Mouse (Mus musculus) megakaryocyte, adult 5-6 weeks (primary cell): ENCODE measurements around the gene Mroh2a. TPM values are rescaled to one million over a fixed set of nuclear protein-coding genes. Genes with fewer than 3 reads are reported as not detected.

ENCODE experiments used
- ATAC-seq: 2 replicates; pipeline ENCODE4 v1.8.0; 2016; ENCODE audit warnings: mild to moderate bottlenecking, inconsistent platforms; ENCODE audit not compliant: poor library complexity, severe bottlenecking
- total RNA-seq, 2 experiments: library from RNA; stranded (forward) in 1 of 2; stranded (reverse) in 1 of 2; fragments of 153-499, 151-499 nt in 1 of 2; fragments of 221-1000, 200-1000 nt in 1 of 2; gene quantifications; 2 replicates each; pipeline versions ENCODE4 v1.2.3 to v1.2.4; 2015 to 2017

Mroh2a gene
- total RNA-seq, 2 experiments from 2014 or later = 0.37 to 0.47 TPM

GRCm38 (mm10) chr1:88258361-88258760, 31.6 kb downstream of the Mroh2a start:
- no peak for ATAC-seq

- no peak for ATAC-seq
Observed at GRCm38 (mm10) chr1:88258881-88259642, 32.3 kb downstream of the Mroh2a start.

GRCm38 (mm10) chr1:88259643-88260024, 32.8 kb downstream of the Mroh2a start:
- no peak for ATAC-seq

- ATAC-seq = peak; percentile 22
Observed at GRCm38 (mm10) chr1:88260114-88260513, 33.3 kb downstream of the Mroh2a start.

GRCm38 (mm10) chr1:88260604-88261377, 34.0 kb downstream of the Mroh2a start:
- ATAC-seq = peak; percentile 48

- ATAC-seq = no peak
Observed at GRCm38 (mm10) chr1:88261706-88262105, 34.9 kb downstream of the Mroh2a start.

GRCm38 (mm10) chr1:88262255-88262654, 35.5 kb downstream of the Mroh2a start:
- 0 out of 2 replicates have a peak, but pooled peaks have one; percentile 2 for ATAC-seq

- no peak for ATAC-seq
Observed at GRCm38 (mm10) chr1:88262961-88263360, 36.2 kb downstream of the Mroh2a start.

GRCm38 (mm10) chr1:88263778-88264177, 37.0 kb downstream of the Mroh2a start:
- no peak for ATAC-seq

GRCm38 (mm10) chr1:88264237-88264868, 37.6 kb downstream of the Mroh2a start:
- ATAC-seq = no peak

- no peak for ATAC-seq
Observed at GRCm38 (mm10) chr1:88264869-88265240, 38.1 kb downstream of the Mroh2a start.

GRCm38 (mm10) chr1:88266123-88266522, 39.3 kb downstream of the Mroh2a start:
- no peak for ATAC-seq

- ATAC-seq = no peak
Observed at GRCm38 (mm10) chr1:88267489-88267888, 40.7 kb downstream of the Mroh2a start.

GRCm38 (mm10) chr1:88268070-88268469, 41.3 kb downstream of the Mroh2a start:
- ATAC-seq = no peak

- ATAC-seq = peak; percentile 10; the same call in 1 of the 2 replicates
Observed at GRCm38 (mm10) chr1:88269539-88270309, 42.9 kb downstream of the Mroh2a start.

GRCm38 (mm10) chr1:88272851-88273250, 46.1 kb downstream of the Mroh2a start:
- no peak for ATAC-seq

GRCm38 (mm10) chr1:88273326-88273725, 46.5 kb downstream of the Mroh2a start:
- no peak for ATAC-seq

GRCm38 (mm10) chr1:88273832-88274231, 47.0 kb downstream of the Mroh2a start:
- ATAC-seq = no peak

- ATAC-seq = no peak
Observed at GRCm38 (mm10) chr1:88274371-88275077, 47.7 kb downstream of the Mroh2a start.

GRCm38 (mm10) chr1:88275078-88275680, 48.4 kb downstream of the Mroh2a start:
- no peak for ATAC-seq
